Mouse (Mus musculus) kidney, embryonic 16.5 days (tissue): ENCODE measurements around the gene Hes1. TPM values are rescaled to one million over a fixed set of nuclear protein-coding genes. Genes with fewer than 3 reads are reported as not detected.

ENCODE experiments used
- ATAC-seq: fragments of 200-750 bp; cut with Nextera tagmentation; 2 replicates; pipeline ENCODE4 v1.8.0; 2017; ENCODE audit warnings: moderate TSS enrichment; ENCODE audit not compliant: low FRiP score, low TSS enrichment
- H3K27ac ChIP-seq: fragments of 300-500 bp; sonication (generic); 2 replicates; pipeline ENCODE4 v1.5.1; 2014; ENCODE audit warnings: low read length
- H3K27me3 ChIP-seq: fragments of 300-500 bp; sonication (generic); 2 replicates; pipeline ENCODE4 v1.6.1; 2014; ENCODE audit warnings: low read length, control low read depth, mixed read lengths; ENCODE audit not compliant: insufficient read depth
- H3K36me3 ChIP-seq: fragments of 300-500 bp; sonication (generic); 2 replicates; pipeline ENCODE4 v1.6.1; 2014; ENCODE audit warnings: low read length, control low read depth, mixed read lengths; ENCODE audit not compliant: insufficient read depth
- H3K4me1 ChIP-seq: fragments of 300-500 bp; sonication (generic); 2 replicates; pipeline ENCODE4 v1.6.1; 2014; ENCODE audit warnings: low read length, control low read depth, mixed read lengths; ENCODE audit not compliant: insufficient read depth
- H3K4me2 ChIP-seq: fragments of 300-500 bp; sonication (generic); replicated peaks from 2 replicates; pipeline ENCODE4 v1.6.1; 2014; ENCODE audit warnings: low read depth, low read length
- H3K4me3 ChIP-seq: fragments of 300-500 bp; sonication (generic); 2 replicates; pipeline ENCODE4 v1.5.1; 2014; ENCODE audit warnings: mild to moderate bottlenecking, low read length
- H3K9ac ChIP-seq: fragments of 300-500 bp; sonication (generic); replicated peaks from 2 replicates; pipeline ENCODE4 v1.6.1; 2014; ENCODE audit warnings: low read length
- H3K9me3 ChIP-seq: fragments of 300-500 bp; sonication (generic); 2 replicates; pipeline ENCODE4 v1.6.1; 2016; ENCODE audit warnings: low read length, control low read depth
- WGBS: fragments of 180-500 bp; shearing (Covaris S2); extraction: QIAGEN DNeasy Blood & Tissue Kit; methylation state at CpG from one replicate; pipeline ENCODE4 v1.1.7; 2014; 5-methylcytosine and 5-hydroxymethylcytosine counted together
- polyA plus RNA-seq: library from polyadenylated mRNA; unstranded; fragments of >200 nt; fragmentation: Nextera tagmentation; extraction: Ambion mirVana; gene quantifications from 2 replicates; pipeline ENCODE4 v1.2.1, GENCODE M21; 2015

The Hes1 gene
- polyA plus RNA-seq, 1 experiment from 2014 or later = 45.7 TPM

DNA sequence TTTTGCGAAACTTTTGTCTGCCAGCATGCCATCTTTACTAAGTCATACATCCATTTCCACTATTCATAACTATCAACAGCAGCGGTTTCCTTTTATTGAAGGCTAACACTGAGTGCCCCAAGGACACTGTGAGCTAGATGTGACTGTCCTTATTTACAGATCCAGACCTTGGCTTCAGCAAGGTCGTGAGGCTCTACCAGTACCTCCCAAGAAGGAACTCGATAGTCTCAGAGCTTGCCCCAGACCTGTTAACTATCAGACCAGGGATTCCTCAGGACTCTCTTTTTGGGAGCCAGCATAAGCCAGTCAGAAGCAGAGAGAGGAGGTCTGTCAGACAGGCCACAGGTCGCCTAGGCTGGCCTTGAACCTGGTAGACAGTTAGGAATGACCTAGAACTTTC, 24.5 kb downstream of the Hes1 start:
- 84% methylated on average over 5 of the region's 5 CpGs for WGBS
- no peak for ATAC-seq
- Histone ChIP-seq H3K9me3 (no peaks in the 10 kb centered on the region), H3K4me2 (no peak overlapping the region), H3K9ac (no peak overlapping the region), H3K4me1 (peaks cover 17% of the 10 kb centered on the region), H3K4me3 (no peak overlapping the region), H3K27ac (no peak overlapping the region), H3K27me3 (no peaks in the 10 kb centered on the region), H3K36me3 (no peaks in the 10 kb centered on the region)

DNA sequence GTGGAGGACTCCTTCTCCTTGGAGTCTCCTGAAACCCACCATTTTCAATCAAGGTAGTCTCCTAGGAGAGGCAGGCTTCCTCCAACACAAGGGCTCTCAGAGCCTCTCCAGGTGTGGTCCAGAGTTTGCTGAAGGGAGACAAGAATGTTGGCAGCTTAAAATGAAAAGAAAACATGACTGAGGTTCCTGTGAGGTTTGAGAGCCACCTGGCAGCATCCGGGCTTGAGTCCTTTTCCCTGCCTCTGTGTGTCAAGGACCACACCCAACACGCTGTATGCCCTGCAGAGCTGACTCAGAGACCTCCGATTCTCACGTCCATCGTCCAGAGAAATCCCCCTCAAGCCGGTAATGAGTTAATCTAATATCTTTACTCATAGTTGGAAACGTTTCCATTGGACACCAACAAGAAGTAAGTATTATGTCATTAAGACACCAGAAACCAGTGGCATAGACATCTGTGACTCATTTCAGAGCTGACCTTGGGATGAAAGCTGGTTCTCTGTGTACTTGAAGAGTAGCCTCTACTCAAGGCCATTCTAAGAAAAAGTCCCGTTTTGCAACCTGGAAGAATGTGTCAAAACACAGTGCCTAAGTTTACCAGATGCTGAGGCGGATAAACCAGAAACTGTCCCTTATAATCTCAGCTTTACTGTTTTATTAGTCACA, 26.1 kb downstream of the Hes1 start:
- H3K9ac ChIP-seq = no peak overlapping the region
- no peaks in the 10 kb centered on the region for H3K36me3 ChIP-seq
- no peak for ATAC-seq
- no peak overlapping the region for H3K4me2 ChIP-seq
- no peaks in the 10 kb centered on the region for H3K27me3 ChIP-seq
- H3K4me3 ChIP-seq = no peak overlapping the region
- H3K4me1 ChIP-seq = peaks cover 13% of the 10 kb centered on the region
- 80% methylated on average over 9 of the region's 9 CpGs for WGBS
- H3K9me3 ChIP-seq = no peaks in the 10 kb centered on the region
- no peak overlapping the region for H3K27ac ChIP-seq

DNA sequence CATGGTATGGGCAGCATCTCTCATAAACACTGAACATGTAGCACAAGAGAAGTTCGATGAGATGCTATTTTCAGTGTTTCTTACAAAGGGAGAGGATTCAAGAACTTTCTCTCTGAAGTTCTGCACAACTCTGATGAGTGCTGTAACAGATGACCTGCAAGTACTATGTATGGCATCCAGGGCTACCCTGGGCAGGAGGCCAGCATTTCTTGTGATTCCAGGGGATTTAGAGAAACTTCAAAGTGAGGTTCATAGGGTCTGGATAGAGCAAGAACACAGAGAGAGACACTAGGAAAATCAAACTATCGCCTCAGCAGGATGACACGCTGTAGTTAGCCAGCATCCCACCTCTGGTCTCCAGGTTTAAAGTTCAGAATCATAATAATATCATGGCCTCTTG, 31.9 kb downstream of the Hes1 start:
- H3K9ac ChIP-seq = no peak overlapping the region
- no peak for ATAC-seq
- no peak overlapping the region for H3K4me2 ChIP-seq
- H3K36me3 ChIP-seq = no peaks in the 10 kb centered on the region
- H3K27ac ChIP-seq = peak overlapping the region; percentile 23; the same call in 1 of the 2 replicates
- H3K4me1 ChIP-seq = peaks cover 27% of the 10 kb centered on the region
- WGBS = 79% methylated on average over 3 of the region's 3 CpGs
- no peaks in the 10 kb centered on the region for H3K27me3 ChIP-seq
- H3K4me3 ChIP-seq = no peak overlapping the region
- H3K9me3 ChIP-seq = no peaks in the 10 kb centered on the region

DNA sequence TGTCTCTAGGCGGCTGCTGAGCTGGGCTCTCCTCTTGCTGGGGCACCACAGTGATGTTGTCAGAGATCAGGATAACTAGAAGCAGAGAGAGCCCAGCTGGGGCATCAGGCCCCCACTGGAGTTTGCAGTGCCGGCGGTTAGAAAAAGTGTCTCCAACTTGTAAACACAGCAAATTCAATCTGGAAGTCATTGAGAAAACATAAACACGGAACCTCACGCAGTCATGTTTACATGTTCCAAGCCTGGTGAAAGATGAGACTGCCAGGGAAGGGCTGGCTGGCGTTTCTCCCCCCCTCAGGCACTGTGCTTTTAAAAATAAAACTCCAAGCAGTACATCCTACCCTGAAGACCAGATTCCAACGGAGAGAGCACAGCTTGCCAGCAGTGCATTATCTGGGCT, 32.3 kb downstream of the Hes1 start:
- Histone ChIP-seq H3K27ac (peak overlapping the region; percentile 23; the same call in 1 of the 2 replicates), H3K27me3 (no peaks in the 10 kb centered on the region), H3K4me1 (peaks cover 29% of the 10 kb centered on the region), H3K4me3 (no peak overlapping the region), H3K9me3 (no peaks in the 10 kb centered on the region), H3K9ac (no peak overlapping the region; the same call in 1 of the 2 replicates), H3K4me2 (0 out of 2 replicates have a peak overlapping the region, but pooled peaks have one; percentile 17), H3K36me3 (no peaks in the 10 kb centered on the region)
- 14% methylated on average over 7 of the region's 7 CpGs for WGBS
- ATAC-seq = no peak

DNA sequence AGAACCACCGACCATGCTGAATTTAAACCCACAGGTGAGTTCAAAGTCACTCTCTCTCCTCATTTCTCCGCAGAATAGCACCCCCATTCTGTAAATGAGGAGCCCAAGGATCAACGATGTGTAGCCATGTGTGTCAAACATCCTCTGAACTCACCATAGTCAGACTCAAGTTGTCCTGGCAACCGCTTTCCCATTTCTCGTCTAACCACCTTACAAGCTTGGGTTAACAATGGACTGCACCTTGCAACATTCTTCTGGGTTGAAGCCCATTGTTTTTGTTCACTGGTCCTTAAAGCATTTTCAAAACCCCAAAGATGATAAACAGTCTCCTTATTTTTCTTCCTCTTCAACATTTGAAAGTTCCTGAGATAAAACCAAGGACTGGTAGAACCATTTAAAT, 34.9 kb downstream of the Hes1 start:
- Histone ChIP-seq H3K4me3 (no peak overlapping the region), H3K27ac (peak overlapping the region; percentile 64; the same call in 1 of the 2 replicates)
- 46% methylated on average over 5 of the region's 5 CpGs for WGBS

DNA sequence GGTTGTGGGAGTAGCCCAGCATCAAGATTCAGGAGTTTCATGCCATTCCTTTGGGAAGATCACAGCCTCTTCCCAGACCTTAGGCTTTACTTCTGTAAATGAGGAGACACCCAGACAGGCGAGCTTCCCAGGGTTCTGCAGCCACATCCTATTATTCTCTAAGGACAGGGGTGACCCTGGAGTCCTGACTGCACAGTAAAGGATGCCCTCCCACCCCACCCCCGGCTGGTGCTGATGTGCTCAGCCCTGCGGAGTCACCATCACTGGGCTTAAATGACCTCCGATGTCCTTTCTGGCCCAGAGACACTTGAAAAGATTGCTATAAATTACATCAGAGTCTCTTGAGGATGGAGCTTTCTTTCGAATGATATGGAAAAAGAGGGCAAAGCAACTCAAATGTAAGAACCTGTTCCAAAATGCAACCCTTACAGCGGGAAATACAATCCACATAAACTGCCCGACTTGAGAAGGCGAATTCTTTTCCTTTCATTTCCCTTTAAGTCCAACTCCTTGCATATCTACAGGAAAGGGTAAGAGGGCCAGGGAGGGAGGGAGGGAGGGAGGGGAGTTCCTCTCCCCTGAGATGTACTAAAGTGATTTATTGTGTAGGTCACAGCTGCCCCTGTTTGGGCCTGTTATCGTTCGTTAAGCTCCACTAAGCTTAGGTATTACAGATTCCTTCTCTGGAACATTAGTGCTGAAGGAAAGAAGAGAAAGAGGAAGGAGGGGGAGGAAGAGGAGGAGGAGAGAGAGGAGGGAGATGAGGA, 38.1 kb downstream of the Hes1 start:
- 0 out of 2 replicates have a peak overlapping the region, but pooled peaks have one; percentile 3 for H3K4me3 ChIP-seq
- peaks cover 40% of the 10 kb centered on the region for H3K4me1 ChIP-seq
- no peaks in the 10 kb centered on the region for H3K9me3 ChIP-seq
- peak overlapping the region; percentile 42 for H3K4me2 ChIP-seq
- WGBS = 4% methylated on average over 10 of the region's 10 CpGs
- peak overlapping the region; percentile 86 for H3K27ac ChIP-seq
- H3K27me3 ChIP-seq = no peaks in the 10 kb centered on the region
- no peaks in the 10 kb centered on the region for H3K36me3 ChIP-seq
- peak; percentile 88 for ATAC-seq
- H3K9ac ChIP-seq = peak overlapping the region; percentile 48

More for the DNA sequence above, 34.9 kb downstream of the Hes1 start:
- Histone ChIP-seq H3K4me2 (no peak overlapping the region), H3K27me3 (no peaks in the 10 kb centered on the region), H3K9ac (no peak overlapping the region), H3K4me1 (peaks cover 51% of the 10 kb centered on the region), H3K9me3 (no peaks in the 10 kb centered on the region), H3K36me3 (no peaks in the 10 kb centered on the region)
- no peak for ATAC-seq

DNA sequence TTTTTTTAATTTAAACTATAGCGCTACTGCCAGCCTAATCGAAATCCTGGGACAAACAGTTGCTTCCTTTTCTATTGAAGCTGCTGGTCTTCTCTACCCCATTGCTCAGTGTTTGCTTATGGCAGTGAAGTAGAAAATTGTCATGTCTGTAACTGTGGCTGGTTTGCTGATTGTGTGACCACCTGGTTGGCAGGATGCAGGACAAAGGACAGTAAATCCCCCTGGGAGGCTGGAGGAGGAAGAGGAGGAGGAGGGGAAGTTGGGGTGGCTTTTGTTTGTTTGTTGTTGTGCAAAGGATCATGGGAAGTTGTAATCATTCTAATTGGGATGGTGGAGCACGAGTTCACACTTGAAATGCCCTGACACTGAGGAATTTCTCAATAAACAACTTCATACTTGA, 38.8 kb downstream of the Hes1 start:
- Histone ChIP-seq H3K9ac (no peak overlapping the region), H3K27ac (peak overlapping the region; percentile 86), H3K27me3 (no peaks in the 10 kb centered on the region), H3K4me3 (no peak overlapping the region), H3K4me2 (peak overlapping the region; percentile 42), H3K36me3 (no peaks in the 10 kb centered on the region), H3K9me3 (no peaks in the 10 kb centered on the region), H3K4me1 (peaks cover 40% of the 10 kb centered on the region)
- peak; percentile 78 for ATAC-seq
- WGBS = 7% methylated on average over 3 of the region's 3 CpGs

DNA sequence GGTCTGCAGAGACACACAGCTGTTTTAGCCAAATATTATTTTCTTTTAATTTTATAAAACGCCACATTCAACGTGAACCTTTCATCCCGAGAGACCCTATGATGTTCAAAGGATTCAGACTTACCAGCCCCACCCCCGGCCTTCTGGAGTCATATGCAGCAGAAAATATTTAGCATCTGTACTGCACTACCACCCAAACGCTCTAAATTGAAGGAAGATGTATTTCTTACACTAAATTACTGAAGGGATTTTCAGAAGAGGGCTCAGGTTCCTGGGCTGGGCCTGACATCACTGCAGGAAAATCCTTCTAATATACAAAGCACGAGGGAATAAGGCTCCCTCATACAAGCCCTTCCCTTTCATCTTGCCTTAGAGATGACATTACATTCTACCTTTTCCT, 39.3 kb downstream of the Hes1 start:
- 27% methylated on average over 6 of the region's 6 CpGs for WGBS
- ATAC-seq = no peak
- H3K9ac ChIP-seq = no peak overlapping the region
- H3K4me1 ChIP-seq = peaks cover 40% of the 10 kb centered on the region
- H3K27ac ChIP-seq = peak overlapping the region; percentile 86
- no peaks in the 10 kb centered on the region for H3K9me3 ChIP-seq
- H3K27me3 ChIP-seq = no peaks in the 10 kb centered on the region
- H3K4me3 ChIP-seq = no peak overlapping the region
- H3K4me2 ChIP-seq = no peak overlapping the region
- no peaks in the 10 kb centered on the region for H3K36me3 ChIP-seq

DNA sequence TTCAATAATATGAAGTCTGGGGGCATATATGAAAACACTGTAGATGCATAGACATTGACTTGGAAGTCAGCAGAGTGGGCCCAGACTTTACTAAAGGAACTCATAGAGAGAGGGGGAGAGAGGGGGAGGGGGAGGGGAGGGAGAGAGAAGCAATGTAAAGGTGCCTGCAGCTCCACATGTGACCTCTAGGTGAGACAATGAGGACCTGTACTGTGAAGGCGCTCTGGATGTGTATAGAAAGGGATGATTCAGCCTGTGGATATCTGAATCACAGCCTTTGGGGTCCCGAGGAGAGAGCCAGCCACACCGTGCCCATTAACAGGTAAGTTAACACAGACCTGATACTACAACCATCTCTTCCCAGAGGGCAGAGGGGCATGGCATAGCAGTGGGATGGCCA, 40.2 kb downstream of the Hes1 start:
- Histone ChIP-seq H3K9ac (no peak overlapping the region), H3K4me2 (no peak overlapping the region), H3K36me3 (no peaks in the 10 kb centered on the region), H3K4me3 (no peak overlapping the region), H3K4me1 (peaks cover 34% of the 10 kb centered on the region), H3K27ac (no peak overlapping the region; the same call in 1 of the 2 replicates), H3K9me3 (no peaks in the 10 kb centered on the region; the same call in 1 of the 2 replicates), H3K27me3 (no peaks in the 10 kb centered on the region)
- ATAC-seq = no peak
- WGBS = 94% methylated on average over 3 of the region's 3 CpGs

DNA sequence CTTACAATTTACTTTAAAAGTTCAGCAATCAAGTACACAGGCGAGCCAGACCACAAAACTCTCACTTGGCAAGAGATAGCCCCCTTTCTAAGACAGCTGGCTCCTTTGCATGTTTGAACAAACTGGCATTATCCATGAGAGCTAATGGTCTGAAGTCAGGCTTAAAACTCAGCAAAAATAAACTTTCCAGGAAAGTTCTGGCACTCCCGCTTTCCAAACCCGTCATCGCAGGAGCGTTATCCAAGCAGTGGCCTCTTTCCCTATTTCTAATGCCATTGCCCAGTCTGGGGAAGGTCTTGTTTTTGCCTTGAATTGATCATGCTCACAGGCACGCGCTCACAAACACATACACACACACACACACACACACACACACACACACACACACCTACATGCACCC, 41.3 kb downstream of the Hes1 start:
- Histone ChIP-seq H3K4me2 (no peak overlapping the region), H3K36me3 (no peaks in the 10 kb centered on the region), H3K4me3 (no peak overlapping the region), H3K9ac (no peak overlapping the region), H3K9me3 (peaks cover 11% of the 10 kb centered on the region), H3K27ac (no peak overlapping the region), H3K4me1 (peaks cover 25% of the 10 kb centered on the region), H3K27me3 (no peaks in the 10 kb centered on the region)
- no peak for ATAC-seq
- WGBS = 88% methylated on average over 7 of the region's 7 CpGs
